Mouse (Mus musculus) urinary bladder, postnatal 4 days (tissue): ENCODE measurements around the gene Bik.

Experiments
- DNase-seq, 2 experiments: peaks; one replicate each; pipeline ENCODE4 v3.0.0; 2021 to 2022; ENCODE audit warnings: low spot score in 2 of 2

The Bik gene

GRCm38 (mm10) chr15:83547144-83547543 lies 20.5 kb downstream of the Bik start:
- DNase-seq: no peak

- DNase-seq: no peak
These were observed 23.5 kb downstream of the Bik start for GRCm38 (mm10) chr15:83550137-83550536.

GRCm38 (mm10) chr15:83553831-83554230 lies 27.2 kb downstream of the Bik start:
- DNase-seq: no peak

- peak; percentile 81 to 87 for DNase-seq
These were observed 28.7 kb downstream of the Bik start for GRCm38 (mm10) chr15:83555161-83555974.

- no peak for DNase-seq
These were observed 34.3 kb downstream of the Bik start for GRCm38 (mm10) chr15:83560941-83561477.

GRCm38 (mm10) chr15:83562626-83563270 lies 36.1 kb downstream of the Bik start:
- peak; percentile 75 to 82 for DNase-seq

GRCm38 (mm10) chr15:83563327-83563856 lies 36.7 kb downstream of the Bik start, which contains the start of the genes Tspo and Mcat:
Tspo (plus strand) TSS chr15:83563592.
Mcat (minus strand) TSS chr15:83563787.
- DNase-seq: peak in 1 of 2 experiments; percentile 45

- DNase-seq: no peak
These were observed 37.4 kb downstream of the Bik start for GRCm38 (mm10) chr15:83563857-83564651.

- DNase-seq: no peak
These were observed 38.8 kb downstream of the Bik start for GRCm38 (mm10) chr15:83565434-83565833.

GRCm38 (mm10) chr15:83566006-83566405 lies 39.3 kb downstream of the Bik start:
- DNase-seq: no peak

GRCm38 (mm10) chr15:83567728-83568127 lies 41.1 kb downstream of the Bik start:
- no peak for DNase-seq

- DNase-seq: no peak
These were observed 41.9 kb downstream of the Bik start for GRCm38 (mm10) chr15:83568544-83568943.

- no peak for DNase-seq
These were observed 43.0 kb downstream of the Bik start for GRCm38 (mm10) chr15:83569682-83570081.

- no peak for DNase-seq
These were observed 44.0 kb downstream of the Bik start for GRCm38 (mm10) chr15:83570641-83571040.

GRCm38 (mm10) chr15:83571636-83572035 lies 45.0 kb downstream of the Bik start:
- no peak for DNase-seq

GRCm38 (mm10) chr15:83572132-83572531 lies 45.5 kb downstream of the Bik start:
- DNase-seq: no peak

GRCm38 (mm10) chr15:83573606-83574005 lies 46.9 kb downstream of the Bik start:
- no peak for DNase-seq

GRCm38 (mm10) chr15:83574731-83575351 lies 48.2 kb downstream of the Bik start:
- DNase-seq: peak in 1 of 2 experiments; percentile 49

- DNase-seq: no peak
These were observed 48.9 kb downstream of the Bik start for GRCm38 (mm10) chr15:83575543-83575942.

GRCm38 (mm10) chr15:83576651-83577050 lies 50.0 kb downstream of the Bik start:
- DNase-seq: no peak

- DNase-seq: no peak
These were observed 56.3 kb downstream of the Bik start for GRCm38 (mm10) chr15:83582931-83583330.
